Mouse (Mus musculus) testis, adult 2 months (tissue): ENCODE measurements around the gene Tmem88. TPM values are rescaled to one million over a fixed set of nuclear protein-coding genes. Genes with fewer than 3 reads are reported as not detected.

Source experiments
- H3K27ac ChIP-seq: fragments of 200-500 bp; 2 replicates; pipeline ENCODE4 v1.5.1; 2012; ENCODE audit warnings: low read depth, low read length; ENCODE audit not compliant: control insufficient read depth, insufficient read depth
- H3K27me3 ChIP-seq: fragments of 200-500 bp; 2 replicates; pipeline ENCODE4 v1.6.1; 2012; ENCODE audit warnings: mild to moderate bottlenecking, low read length, moderate library complexity; ENCODE audit not compliant: control insufficient read depth, insufficient read depth
- H3K36me3 ChIP-seq: fragments of 200-500 bp; 2 replicates; pipeline ENCODE4 v1.6.1; 2012; ENCODE audit warnings: mild to moderate bottlenecking, low read length; ENCODE audit not compliant: control insufficient read depth, insufficient read depth
- H3K4me1 ChIP-seq: fragments of 200-500 bp; 2 replicates; pipeline ENCODE4 v1.6.1; 2012; ENCODE audit warnings: low read length; ENCODE audit not compliant: control insufficient read depth, insufficient read depth
- H3K4me3 ChIP-seq: fragments of 200-500 bp; 2 replicates; pipeline ENCODE4 v1.5.1; 2012; ENCODE audit warnings: low read depth, mild to moderate bottlenecking, low read length, moderate library complexity, mixed read lengths; ENCODE audit not compliant: control insufficient read depth
- CTCF ChIP-seq: fragments of 200-500 bp; IDR thresholded peaks from 2 replicates; pipeline ENCODE4 v1.5.1; 2012; ENCODE audit warnings: low read depth, mild to moderate bottlenecking, inconsistent platforms, low read length, moderate library complexity; ENCODE audit not compliant: control insufficient read depth, insufficient read depth, insufficient replicate concordance
- POLR2A ChIP-seq: fragments of 200-500 bp; IDR thresholded peaks from 2 replicates; pipeline ENCODE4 v1.6.1; 2012; ENCODE audit warnings: low read depth, mild to moderate bottlenecking, inconsistent platforms, low read length, moderate library complexity; ENCODE audit not compliant: control insufficient read depth
- polyA plus RNA-seq: library from polyadenylated mRNA; depleted of rRNA; stranded (reverse); fragments of >200 nt; gene quantifications from 2 replicates; pipeline ENCODE4 v1.2.3, GENCODE M21; 2012

Gene Tmem88
- polyA plus RNA-seq, 1 experiment: 2.0 TPM

DNA sequence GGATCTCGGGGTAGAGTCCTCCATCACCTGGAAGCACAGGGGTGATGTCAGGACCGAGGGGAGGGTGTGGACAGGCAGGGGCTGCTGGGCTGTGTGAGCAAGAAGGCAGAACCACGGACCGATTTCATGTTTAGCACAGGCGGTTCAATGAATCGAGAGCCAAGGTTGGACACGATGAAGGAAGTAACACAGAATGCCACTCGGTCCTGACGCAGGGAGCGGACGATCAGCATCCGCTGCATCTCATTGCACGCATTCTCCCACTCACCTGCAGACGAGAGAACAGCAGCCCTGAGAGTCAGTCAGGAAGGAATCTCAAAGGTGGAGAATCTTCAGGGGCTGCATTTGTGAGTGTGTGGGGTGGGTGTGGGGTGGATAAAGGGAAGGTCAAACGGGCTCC is 32.6 kb upstream of the Tmem88 start:
- TF ChIP-seq CTCF: no peak
- no peak for TF ChIP-seq POLR2A
- Histone ChIP-seq H3K27ac (no peak overlapping the region), H3K4me3 (no peak overlapping the region)

DNA sequence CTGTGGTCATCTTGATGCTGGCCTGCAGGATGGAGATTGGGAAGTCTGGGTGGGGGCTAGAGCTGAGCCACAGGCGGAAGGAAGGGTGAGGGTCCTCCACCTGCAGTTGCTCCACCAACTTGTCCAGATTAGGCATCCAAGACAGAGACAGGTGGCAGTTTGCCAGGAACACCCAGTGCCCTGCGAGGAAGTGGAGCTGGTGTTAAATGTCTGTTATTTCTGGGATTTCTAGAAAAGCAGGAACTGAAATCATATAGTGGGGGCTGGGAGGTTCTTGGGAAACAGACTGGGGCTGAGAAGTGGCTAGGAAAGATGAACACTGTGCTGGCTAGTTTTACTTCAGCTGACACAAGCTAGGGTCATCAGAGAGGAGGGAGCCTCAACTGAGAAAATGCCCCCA is 31.3 kb upstream of the Tmem88 start:
- TF ChIP-seq CTCF (no peak), POLR2A (no peak)
- no peaks in the 10 kb centered on the region for H3K4me1 ChIP-seq
- no peak overlapping the region for H3K4me3 ChIP-seq
- no peaks in the 10 kb centered on the region for H3K27me3 ChIP-seq
- H3K36me3 ChIP-seq: no peaks in the 10 kb centered on the region
- H3K27ac ChIP-seq: no peak overlapping the region; the same call in 1 of the 2 replicates

More for the DNA sequence above, 32.6 kb upstream of the Tmem88 start:
- no peaks in the 10 kb centered on the region for H3K27me3 ChIP-seq
- H3K4me1 ChIP-seq: no peaks in the 10 kb centered on the region
- no peaks in the 10 kb centered on the region for H3K36me3 ChIP-seq

- H3K4me3 ChIP-seq: no peak overlapping the region
- TF ChIP-seq CTCF (no peak), POLR2A (no peak)
- H3K27ac ChIP-seq: no peak overlapping the region
Observed at GRCm38 (mm10) chr11:69428751-69429150, 30.7 kb upstream of the Tmem88 start.

GRCm38 (mm10) chr11:69426246-69426645 is 28.2 kb upstream of the Tmem88 start:
- H3K36me3 ChIP-seq: no peaks in the 10 kb centered on the region
- TF ChIP-seq CTCF (no peak), POLR2A (no peak)

More at GRCm38 (mm10) chr11:69428751-69429150, 30.7 kb upstream of the Tmem88 start:
- no peaks in the 10 kb centered on the region for H3K36me3 ChIP-seq
- no peaks in the 10 kb centered on the region for H3K4me1 ChIP-seq
- H3K27me3 ChIP-seq: no peaks in the 10 kb centered on the region

DNA sequence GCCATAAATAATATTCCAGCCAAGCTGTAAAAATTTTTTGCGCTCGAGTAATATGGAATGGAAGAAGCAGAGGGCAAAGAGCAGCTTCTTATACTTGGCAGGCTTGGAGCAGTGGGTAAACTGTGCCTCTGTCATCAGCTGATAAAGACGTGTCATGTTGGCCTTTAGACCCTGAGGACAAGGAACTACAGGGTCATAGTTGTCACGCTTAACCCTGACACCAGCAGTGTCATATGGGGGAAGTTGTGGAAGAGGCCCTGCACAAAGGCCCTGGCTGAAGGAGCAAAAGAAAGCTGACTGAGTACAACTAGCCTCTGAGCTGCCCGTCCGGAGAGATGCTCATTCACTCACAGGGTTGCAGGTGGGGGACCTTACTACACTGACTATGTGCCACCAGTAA is 25.9 kb upstream of the Tmem88 start:
- Histone ChIP-seq H3K27me3 (no peaks in the 10 kb centered on the region), H3K36me3 (no peaks in the 10 kb centered on the region), H3K4me3 (no peak overlapping the region), H3K27ac (no peak overlapping the region), H3K4me1 (peaks cover 19% of the 10 kb centered on the region)
- TF ChIP-seq POLR2A (no peak), CTCF (no peak)

More at GRCm38 (mm10) chr11:69426246-69426645, 28.2 kb upstream of the Tmem88 start:
- H3K27me3 ChIP-seq: no peaks in the 10 kb centered on the region
- no peak overlapping the region for H3K4me3 ChIP-seq
- no peak overlapping the region for H3K27ac ChIP-seq
- H3K4me1 ChIP-seq: peaks cover 5% of the 10 kb centered on the region

DNA sequence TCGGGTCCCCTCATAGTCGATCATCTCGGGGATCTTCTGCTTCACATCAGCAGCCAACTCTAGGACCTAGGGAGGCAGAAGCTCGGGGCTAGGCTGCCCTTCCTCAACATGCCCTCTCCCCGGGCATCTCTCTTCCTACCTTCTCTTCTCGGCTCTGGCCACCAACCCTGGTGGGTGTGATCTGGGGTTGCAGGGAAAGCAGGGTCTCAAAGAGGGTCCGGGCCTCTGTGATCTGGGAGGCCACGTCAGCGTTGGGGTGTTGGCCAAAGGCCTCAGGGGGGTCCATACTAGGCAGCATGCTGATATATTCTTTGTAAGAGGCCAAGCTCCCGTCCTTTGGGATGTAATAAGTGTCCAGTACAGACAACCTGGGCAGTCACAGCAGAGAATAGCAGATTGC is 24.8 kb upstream of the Tmem88 start:
- Histone ChIP-seq H3K4me3 (no peak overlapping the region), H3K27ac (no peak overlapping the region), H3K4me1 (peaks cover 26% of the 10 kb centered on the region), H3K36me3 (no peaks in the 10 kb centered on the region), H3K27me3 (no peaks in the 10 kb centered on the region)
- TF ChIP-seq POLR2A: no peak
- TF ChIP-seq CTCF: no peak

- no peak overlapping the region for H3K27ac ChIP-seq
- H3K27me3 ChIP-seq: no peaks in the 10 kb centered on the region
- peaks cover 37% of the 10 kb centered on the region for H3K4me1 ChIP-seq
- no peak; the same call in 1 of the 2 replicates for TF ChIP-seq POLR2A
- no peak for TF ChIP-seq CTCF
- H3K4me3 ChIP-seq: peak overlapping the region; percentile 67
- H3K36me3 ChIP-seq: no peaks in the 10 kb centered on the region
Observed at GRCm38 (mm10) chr11:69421131-69421977, 23.3 kb upstream of the Tmem88 start.

DNA sequence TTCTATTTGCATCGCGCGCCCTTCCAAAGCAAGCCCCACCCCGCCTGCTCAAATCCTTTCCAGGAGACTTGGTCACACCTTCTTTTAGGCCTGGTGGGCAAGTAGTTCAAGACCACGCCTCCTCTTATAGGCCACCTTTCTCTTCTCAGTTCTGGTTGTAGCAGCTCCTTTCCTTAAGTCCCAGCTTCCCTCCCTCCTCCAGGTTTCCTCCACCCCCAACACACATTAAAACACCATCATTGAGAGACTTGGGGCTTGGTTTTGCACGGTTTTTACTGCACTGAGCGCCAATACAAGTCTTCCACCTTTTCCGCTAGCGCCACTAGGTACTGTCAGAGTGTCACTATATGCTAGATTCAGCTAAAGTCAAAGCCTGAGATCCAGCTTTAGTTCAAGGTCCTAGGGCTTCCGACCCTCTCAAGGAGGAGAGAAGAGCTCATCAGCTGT is 22.5 kb upstream of the Tmem88 start:
- H3K27me3 ChIP-seq: no peaks in the 10 kb centered on the region
- no peaks in the 10 kb centered on the region for H3K36me3 ChIP-seq
- H3K4me1 ChIP-seq: peaks cover 39% of the 10 kb centered on the region
- TF ChIP-seq POLR2A: no peak
- no peak for TF ChIP-seq CTCF
- no peak overlapping the region; the same call in 1 of the 2 replicates for H3K27ac ChIP-seq
- peak overlapping the region; percentile 67 for H3K4me3 ChIP-seq
